Mouse (Mus musculus) lung, postnatal 0 days (tissue): ENCODE data around the gene Akap11. TPM values are rescaled to one million over a fixed set of nuclear protein-coding genes. Genes with fewer than 3 reads are reported as not detected.
A peak's percentile ranks its signal among the peaks of the same experiment; 100 is the strongest.

Source experiments
- ATAC-seq: fragments of 200-750 bp; cut with Nextera tagmentation; 2 replicates; pipeline ENCODE4 v1.8.0; 2017; ENCODE audit warnings: moderate library complexity
- DNase-seq: peaks from one replicate; pipeline ENCODE4 v3.0.0-alpha.2; 2016; ENCODE audit warnings: low spot score
- H3K27ac ChIP-seq: fragments of 300-500 bp; sonication (generic); 2 replicates; pipeline ENCODE4 v1.5.1; 2014; ENCODE audit warnings: antibody characterized with exemption, mild to moderate bottlenecking, low read length, mixed read lengths
- H3K27me3 ChIP-seq: fragments of 300-500 bp; sonication (generic); replicated peaks from 2 replicates; pipeline ENCODE4 v1.6.1; 2014; ENCODE audit warnings: low read length, mixed read lengths; ENCODE audit not compliant: insufficient read depth
- H3K36me3 ChIP-seq: fragments of 300-500 bp; sonication (generic); 2 replicates; pipeline ENCODE4 v1.6.1; 2014; ENCODE audit warnings: low read length, mixed read lengths; ENCODE audit not compliant: insufficient read depth
- H3K4me1 ChIP-seq: fragments of 300-500 bp; sonication (generic); 2 replicates; pipeline ENCODE4 v1.6.1; 2014; ENCODE audit warnings: antibody characterized with exemption, low read depth, low read length, mixed read lengths; ENCODE audit not compliant: insufficient read depth
- H3K4me2 ChIP-seq: fragments of 300-500 bp; sonication (generic); replicated peaks from 2 replicates; pipeline ENCODE4 v1.6.1; 2014; ENCODE audit warnings: low read depth, mild to moderate bottlenecking, low read length, moderate library complexity, mixed read lengths
- H3K4me3 ChIP-seq: fragments of 300-500 bp; sonication (generic); 2 replicates; pipeline ENCODE4 v1.5.1; 2014; ENCODE audit warnings: low read depth, low read length
- H3K9ac ChIP-seq: fragments of 300-500 bp; sonication (generic); replicated peaks from 2 replicates; pipeline ENCODE4 v1.6.1; 2014; ENCODE audit warnings: low read depth, mild to moderate bottlenecking
- H3K9me3 ChIP-seq: fragments of 300-500 bp; sonication (generic); 2 replicates; pipeline ENCODE4 v1.6.1; 2016; ENCODE audit warnings: low read length, mixed read lengths
- CTCF ChIP-seq: IDR thresholded peaks from 2 replicates; pipeline ENCODE4 v1.5.1; 2016; ENCODE audit warnings: antibody characterized with exemption, mild to moderate bottlenecking
- EP300 ChIP-seq: IDR thresholded peaks from 2 replicates; pipeline ENCODE4 v1.6.1; 2016; ENCODE audit warnings: antibody characterized with exemption, mild to moderate bottlenecking, control low read depth
- WGBS: fragments of 180-500 bp; shearing (Covaris S2); extraction: QIAGEN DNeasy Blood & Tissue Kit; methylation state at CpG from one replicate; pipeline ENCODE4 v1.1.7; 2014; 5-methylcytosine and 5-hydroxymethylcytosine counted together
- polyA plus RNA-seq: library from polyadenylated mRNA; unstranded; fragments of >200 nt; fragmentation: Nextera tagmentation; extraction: Ambion mirVana; gene quantifications from 2 replicates; pipeline ENCODE4 v1.2.1, GENCODE M21; 2015

The Akap11 gene
- polyA plus RNA-seq, 1 experiment from 2014 or later, result 9.4 TPM

DNA sequence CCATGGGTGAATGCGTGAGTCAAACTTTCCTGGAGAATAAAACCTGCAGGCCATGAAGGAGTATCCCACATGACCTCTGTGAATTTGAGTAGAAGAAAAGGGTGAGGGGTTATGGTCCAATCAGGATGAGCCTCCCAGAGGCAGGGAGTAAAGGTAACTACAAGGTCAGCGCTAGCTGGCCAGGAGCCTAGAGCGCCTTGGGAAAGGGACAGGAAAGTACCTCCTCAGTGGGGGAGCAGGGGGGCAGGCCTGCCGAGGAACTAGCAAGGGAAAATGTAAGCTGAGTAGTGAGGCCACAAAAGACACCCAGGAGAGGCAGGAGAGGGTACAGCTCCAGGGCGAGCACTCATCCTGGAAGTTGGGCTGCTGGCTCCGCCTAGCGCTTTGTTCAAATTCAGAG is 67.6 kb downstream of the Akap11 start:
- H3K36me3 ChIP-seq, result no peaks in the 10 kb centered on the region
- no peak for TF ChIP-seq CTCF
- no peak for TF ChIP-seq EP300
- no peak for ATAC-seq
- no peaks in the 10 kb centered on the region for H3K27me3 ChIP-seq
- no peak overlapping the region for H3K27ac ChIP-seq
- no peak overlapping the region for H3K4me3 ChIP-seq
- H3K9me3 ChIP-seq, result no peaks in the 10 kb centered on the region
- no peak for DNase-seq
- WGBS, result 78% methylated on average over 7 of the region's 7 CpGs
- H3K9ac ChIP-seq, result no peak overlapping the region
- no peaks in the 10 kb centered on the region for H3K4me1 ChIP-seq
- H3K4me2 ChIP-seq, result no peak overlapping the region

DNA sequence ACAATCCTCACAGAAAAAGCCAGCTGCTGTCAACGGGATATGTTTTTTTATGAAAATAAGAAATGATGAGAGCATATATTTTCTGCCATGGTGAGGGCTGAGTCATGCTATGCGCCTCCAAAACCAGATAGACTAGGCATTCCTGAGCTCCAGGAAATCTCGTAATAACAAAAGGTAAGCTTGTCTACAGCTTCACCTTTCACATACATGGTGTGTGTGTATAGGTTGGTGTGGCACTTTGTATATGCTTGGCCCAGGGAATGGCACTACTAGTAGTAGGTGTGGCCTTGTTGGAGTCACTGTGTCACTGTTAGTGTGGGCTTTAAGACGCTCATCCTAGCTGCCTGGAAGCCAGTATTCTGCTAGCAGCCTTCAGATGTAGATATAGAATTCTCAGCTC is 68.6 kb downstream of the Akap11 start:
- DNase-seq, result no peak
- no peaks in the 10 kb centered on the region for H3K9me3 ChIP-seq
- no peak for ATAC-seq
- no peaks in the 10 kb centered on the region for H3K36me3 ChIP-seq
- no peaks in the 10 kb centered on the region for H3K27me3 ChIP-seq
- no peak overlapping the region for H3K9ac ChIP-seq
- H3K4me2 ChIP-seq, result no peak overlapping the region
- no peak for TF ChIP-seq EP300
- TF ChIP-seq CTCF, result no peak
- H3K4me3 ChIP-seq, result no peak overlapping the region
- no peaks in the 10 kb centered on the region for H3K4me1 ChIP-seq
- no peak overlapping the region for H3K27ac ChIP-seq
- 85% methylated on average over 4 of the region's 4 CpGs for WGBS

DNA sequence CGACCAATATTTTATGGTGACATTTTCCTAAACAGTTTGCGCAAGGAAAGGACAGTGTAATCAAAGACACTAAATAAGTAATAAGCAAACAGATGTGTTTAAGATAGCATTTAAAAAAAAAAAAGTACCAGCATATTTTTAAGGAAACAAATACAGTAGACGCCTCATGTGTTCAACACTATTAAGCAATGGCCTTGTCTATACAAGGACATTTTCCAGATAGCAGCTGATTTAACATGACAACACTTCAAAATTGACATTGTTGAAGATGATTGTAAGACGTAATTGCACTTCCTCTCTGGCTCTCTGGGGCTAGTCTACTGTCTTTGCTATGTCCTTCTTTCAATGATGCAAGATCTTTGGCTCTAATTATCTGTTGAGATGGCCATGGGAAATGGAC is 72.3 kb downstream of the Akap11 start:
- Histone ChIP-seq H3K27me3 (no peaks in the 10 kb centered on the region), H3K9me3 (no peaks in the 10 kb centered on the region), H3K27ac (no peak overlapping the region), H3K4me1 (no peaks in the 10 kb centered on the region), H3K36me3 (no peaks in the 10 kb centered on the region), H3K9ac (no peak overlapping the region), H3K4me3 (no peak overlapping the region), H3K4me2 (no peak overlapping the region)
- 46% methylated on average over 4 of the region's 4 CpGs for WGBS
- peak; percentile 67 for DNase-seq
- ATAC-seq, result peak; percentile 57
- TF ChIP-seq CTCF, result no peak
- TF ChIP-seq EP300, result no peak

DNA sequence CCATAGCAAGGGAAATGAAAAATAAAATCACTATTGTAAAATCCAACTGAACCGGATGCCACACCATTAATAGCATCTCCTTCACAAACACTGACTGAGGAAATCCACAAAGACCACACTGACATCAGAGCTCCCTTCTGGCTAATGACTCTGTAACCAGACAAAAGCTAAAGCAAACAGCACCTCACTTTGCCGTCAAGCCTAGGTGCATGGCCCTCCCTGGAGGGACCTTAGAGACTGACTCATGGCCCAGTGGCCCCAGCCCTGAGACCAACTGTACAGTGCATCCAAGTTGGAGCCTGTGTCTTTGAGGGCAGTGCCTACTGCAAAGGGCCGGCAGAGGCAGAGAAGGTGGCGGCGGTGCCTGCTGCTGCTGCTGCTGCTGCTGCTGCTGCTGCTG is 77.5 kb downstream of the Akap11 start:
- H3K4me1 ChIP-seq, result no peaks in the 10 kb centered on the region
- no peak overlapping the region for H3K4me3 ChIP-seq
- no peak for ATAC-seq
- TF ChIP-seq CTCF, result no peak
- TF ChIP-seq EP300, result no peak
- 56% methylated on average over 5 of the region's 5 CpGs for WGBS
- no peak overlapping the region for H3K27ac ChIP-seq
- no peaks in the 10 kb centered on the region for H3K9me3 ChIP-seq
- H3K36me3 ChIP-seq, result no peaks in the 10 kb centered on the region
- H3K9ac ChIP-seq, result no peak overlapping the region
- DNase-seq, result no peak
- no peak overlapping the region for H3K4me2 ChIP-seq
- H3K27me3 ChIP-seq, result no peaks in the 10 kb centered on the region

DNA sequence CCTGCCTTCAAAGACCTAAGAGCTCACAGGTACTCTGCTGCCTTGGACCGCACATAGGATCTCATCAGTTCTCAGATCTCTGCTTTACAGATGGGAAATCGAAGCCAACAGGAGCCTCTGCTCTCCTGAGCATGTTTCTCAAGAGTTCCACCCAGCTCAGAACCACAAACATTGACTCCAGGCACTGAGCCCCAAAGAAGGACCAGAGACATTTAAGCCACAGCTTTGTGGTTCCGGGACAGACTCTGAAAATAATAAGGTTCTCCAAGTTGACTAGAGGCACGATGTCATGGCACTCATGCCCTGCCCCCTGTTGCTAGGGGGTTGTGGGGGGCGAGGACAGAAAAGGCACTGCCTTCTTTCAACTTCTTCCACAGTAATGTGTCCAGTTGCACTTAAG is 77.9 kb downstream of the Akap11 start:
- no peak for ATAC-seq
- no peaks in the 10 kb centered on the region for H3K9me3 ChIP-seq
- H3K4me3 ChIP-seq, result no peak overlapping the region
- DNase-seq, result no peak
- H3K4me2 ChIP-seq, result no peak overlapping the region
- H3K4me1 ChIP-seq, result no peaks in the 10 kb centered on the region
- WGBS, result 68% methylated on average over 5 of the region's 5 CpGs
- H3K9ac ChIP-seq, result no peak overlapping the region
- H3K27me3 ChIP-seq, result no peaks in the 10 kb centered on the region
- no peak overlapping the region for H3K27ac ChIP-seq
- no peak for TF ChIP-seq EP300
- TF ChIP-seq CTCF, result no peak
- H3K36me3 ChIP-seq, result no peaks in the 10 kb centered on the region

DNA sequence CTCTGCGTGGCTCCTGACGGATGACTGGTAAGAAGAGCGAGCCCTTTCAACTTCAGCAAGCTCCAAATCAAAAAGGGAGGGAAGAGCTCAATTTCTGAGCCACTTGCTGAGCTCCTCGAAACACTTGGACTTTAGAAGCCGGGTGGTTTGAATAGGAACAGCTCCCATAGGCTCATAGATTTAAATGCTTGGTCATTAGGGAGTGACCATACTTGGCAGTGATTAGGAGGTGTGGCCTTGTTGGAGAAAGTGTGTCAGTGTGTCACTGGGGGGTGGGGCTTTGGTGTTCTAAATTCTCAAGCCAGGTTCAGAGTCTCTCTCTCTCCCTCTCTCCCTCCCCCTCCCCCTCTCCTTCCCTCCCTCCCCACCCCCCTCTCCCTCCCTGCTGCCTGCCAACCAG is 81.6 kb downstream of the Akap11 start:
- H3K4me3 ChIP-seq, result no peak overlapping the region
- H3K27ac ChIP-seq, result no peak overlapping the region
- H3K9me3 ChIP-seq, result no peaks in the 10 kb centered on the region
- H3K9ac ChIP-seq, result no peak overlapping the region
- no peak for ATAC-seq
- H3K27me3 ChIP-seq, result no peaks in the 10 kb centered on the region
- no peak overlapping the region for H3K4me2 ChIP-seq
- H3K4me1 ChIP-seq, result no peaks in the 10 kb centered on the region
- 83% methylated on average over 5 of the region's 5 CpGs for WGBS
- DNase-seq, result no peak
- H3K36me3 ChIP-seq, result no peaks in the 10 kb centered on the region
- no peak for TF ChIP-seq CTCF
- TF ChIP-seq EP300, result no peak

DNA sequence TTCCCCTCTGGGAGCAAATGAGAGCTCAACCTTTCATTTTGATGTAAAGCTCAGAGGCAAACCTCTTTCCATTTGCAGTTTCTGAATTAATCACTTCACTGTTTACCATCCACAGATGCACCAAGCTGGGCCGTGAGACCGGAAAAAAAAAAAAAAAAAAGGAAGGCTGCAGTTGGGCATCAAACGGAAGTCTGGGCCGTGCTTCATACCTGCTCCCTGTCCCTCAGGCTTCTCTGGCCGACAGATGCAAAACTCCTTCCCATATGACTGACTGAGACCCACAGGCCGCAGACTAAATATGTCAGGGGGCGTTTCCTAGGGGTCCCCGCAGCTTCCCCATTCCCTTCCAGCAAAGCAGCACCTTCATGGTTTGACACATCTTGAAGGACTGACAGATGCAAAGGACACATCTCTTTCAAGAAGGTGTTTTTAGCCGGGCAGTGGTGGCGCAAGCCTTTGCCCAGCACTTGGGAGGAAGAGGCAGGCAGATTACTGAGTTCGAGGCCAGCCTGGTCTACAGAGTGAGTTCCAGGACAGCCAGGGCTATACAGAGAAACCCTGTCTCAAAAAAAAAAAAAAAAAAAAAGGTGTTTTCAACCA is 87.7 kb downstream of the Akap11 start:
- no peak for TF ChIP-seq EP300
- Histone ChIP-seq H3K4me2 (no peak overlapping the region), H3K36me3 (no peaks in the 10 kb centered on the region), H3K4me1 (no peaks in the 10 kb centered on the region), H3K4me3 (no peak overlapping the region), H3K9ac (no peak overlapping the region), H3K27ac (no peak overlapping the region), H3K9me3 (no peaks in the 10 kb centered on the region), H3K27me3 (no peaks in the 10 kb centered on the region)
- no peak for DNase-seq
- no peak for ATAC-seq
- WGBS, result 68% methylated on average over 11 of the region's 11 CpGs
